Mouse (Mus musculus) MEL (cell line): ENCODE measurements around the gene Osgin1. TPM values are rescaled to one million over a fixed set of nuclear protein-coding genes. Genes with fewer than 3 reads are reported as not detected.

Experiments
- DNase-seq: peaks from one replicate; pipeline ENCODE4 v3.0.0; 2011; ENCODE audit warnings: low read depth, low spot score
- H3K27ac ChIP-seq: 2 replicates; pipeline ENCODE4 v1.5.1; 2012; ENCODE audit warnings: low read depth, mild to moderate bottlenecking, control low read depth, low read length, moderate library complexity; ENCODE audit not compliant: control insufficient read depth
- H3K27me3 ChIP-seq, 2 experiments: fragments of 150-350 bp in 1 of 2; sonication (generic) in 1 of 2; 2 replicates each; pipeline ENCODE4 v1.6.1; 2012; ENCODE audit warnings: low read length in 2 of 2, mild to moderate bottlenecking in 2 of 2, improper control_type of control experiment in 1 of 2, moderate library complexity in 1 of 2; ENCODE audit not compliant: insufficient read depth in 2 of 2, control insufficient read depth in 1 of 2
- H3K36me3 ChIP-seq, 2 experiments: 2 replicates each; pipeline ENCODE4 v1.6.1; 2012 to 2014; ENCODE audit warnings: low read length in 2 of 2, improper control_type of control experiment in 1 of 2, inconsistent platforms in 1 of 2, mild to moderate bottlenecking in 1 of 2; ENCODE audit not compliant: insufficient read depth in 2 of 2, control insufficient read depth in 1 of 2
- H3K4me1 ChIP-seq, 2 experiments: fragments of 150-350 bp in 1 of 2; sonication (generic) in 1 of 2; 2 replicates each; pipeline ENCODE4 v1.6.1; 2012; ENCODE audit warnings: low read length in 2 of 2, improper control_type of control experiment in 1 of 2, mild to moderate bottlenecking in 1 of 2; ENCODE audit not compliant: insufficient read depth in 2 of 2, control insufficient read depth in 1 of 2
- H3K4me3 ChIP-seq, 2 experiments: fragments of 150-350 bp in 1 of 2; sonication (generic) in 1 of 2; 2 replicates each; pipeline ENCODE4 v1.5.1; 2012; ENCODE audit warnings: low read depth in 2 of 2, low read length in 2 of 2, mild to moderate bottlenecking in 2 of 2, moderate library complexity in 2 of 2, control low read depth in 1 of 2, improper control_type of control experiment in 1 of 2; ENCODE audit not compliant: control insufficient read depth in 1 of 2, insufficient read depth in 1 of 2
- H3K79me2 ChIP-seq: 2 replicates; pipeline ENCODE4 v1.6.1; 2012; ENCODE audit warnings: mild to moderate bottlenecking, low read length, moderate library complexity; ENCODE audit not compliant: control insufficient read depth, poor library complexity, insufficient read depth
- H3K9ac ChIP-seq: 2 replicates; pipeline ENCODE4 v1.6.1; 2012; ENCODE audit warnings: low read depth, mild to moderate bottlenecking, control low read depth, low read length, moderate library complexity; ENCODE audit not compliant: control insufficient read depth, poor library complexity, severe bottlenecking
- H3K9me3 ChIP-seq: fragments of 150-350 bp; sonication (generic); replicated peaks from 2 replicates; pipeline ENCODE4 v1.6.1; 2012; ENCODE audit warnings: mild to moderate bottlenecking, low read length, improper control_type of control experiment, moderate library complexity; ENCODE audit not compliant: insufficient read depth
- BHLHE40 ChIP-seq: IDR thresholded peaks from 2 replicates; pipeline ENCODE4 v1.6.1; 2012; ENCODE audit warnings: low read depth, mild to moderate bottlenecking, inconsistent platforms, low read length, improper control_type of control experiment, borderline replicate concordance
- CHD2 ChIP-seq: IDR thresholded peaks from 2 replicates; pipeline ENCODE4 v1.6.1; 2011; ENCODE audit warnings: low read length, improper control_type of control experiment
- CTCF ChIP-seq, 3 experiments: IDR thresholded peaks in 2 of 3; conservative IDR thresholded peaks in 1 of 3; 2 replicates each; pipeline ENCODE4 v1.5.1; 2011 to 2012; ENCODE audit warnings: low read length in 3 of 3, low read depth in 2 of 3, mild to moderate bottlenecking in 2 of 3, improper control_type of control experiment in 1 of 3, inconsistent platforms in 1 of 3, mixed read lengths in 1 of 3, moderate library complexity in 1 of 3; ENCODE audit not compliant: control insufficient read depth in 1 of 3, insufficient read depth in 1 of 3, poor library complexity in 1 of 3, severe bottlenecking in 1 of 3
- ELF1 ChIP-seq: IDR thresholded peaks from 2 replicates; pipeline ENCODE4 v1.6.1; 2014; ENCODE audit warnings: low read depth, mild to moderate bottlenecking, inconsistent platforms, low read length, improper control_type of control experiment, moderate library complexity
- ETS1 ChIP-seq: IDR thresholded peaks from 2 replicates; pipeline ENCODE4 v1.6.1; 2012; ENCODE audit warnings: low read depth, mild to moderate bottlenecking, inconsistent platforms, low read length, improper control_type of control experiment, moderate library complexity
- GATA1 ChIP-seq: IDR thresholded peaks from 2 replicates; pipeline ENCODE4 v1.6.1; 2011; ENCODE audit warnings: low read depth, low read length, improper control_type of control experiment
- JUND ChIP-seq: IDR thresholded peaks from 2 replicates; pipeline ENCODE4 v1.6.1; 2011; ENCODE audit warnings: low read depth, mild to moderate bottlenecking, improper control_type of control experiment, low read length
- MAX ChIP-seq: IDR thresholded peaks from 2 replicates; pipeline ENCODE4 v1.6.1; 2011; ENCODE audit warnings: low read length, improper control_type of control experiment
- MEF2A ChIP-seq: IDR thresholded peaks from 2 replicates; pipeline ENCODE4 v1.6.1; 2014; ENCODE audit warnings: low read depth, mild to moderate bottlenecking, inconsistent platforms, low read length, improper control_type of control experiment; ENCODE audit not compliant: poor library complexity, insufficient replicate concordance, severe bottlenecking; ENCODE audit errors: extremely low read depth
- MXI1 ChIP-seq: IDR thresholded peaks from 2 replicates; pipeline ENCODE4 v1.6.1; 2011; ENCODE audit warnings: mild to moderate bottlenecking, low read depth, low read length, improper control_type of control experiment
- MYC ChIP-seq: IDR thresholded peaks from 2 replicates; pipeline ENCODE4 v1.6.1; 2011; ENCODE audit warnings: low read depth, mild to moderate bottlenecking, low read length, improper control_type of control experiment, moderate library complexity
- NELFE ChIP-seq: IDR thresholded peaks from 2 replicates; pipeline ENCODE4 v1.6.1; 2011; ENCODE audit warnings: low read depth, low read length, improper control_type of control experiment
- POLR2A ChIP-seq, 2 experiments: IDR thresholded peaks; 2 replicates each; pipeline ENCODE4 v1.6.1; 2011 to 2012; ENCODE audit warnings: low read length in 2 of 2, mild to moderate bottlenecking in 2 of 2, control low read depth in 1 of 2, improper control_type of control experiment in 1 of 2, low read depth in 1 of 2, moderate library complexity in 1 of 2; ENCODE audit not compliant: control insufficient read depth in 1 of 2, insufficient read depth in 1 of 2, poor library complexity in 1 of 2
- RCOR1 ChIP-seq: IDR thresholded peaks from 2 replicates; pipeline ENCODE4 v1.6.1; 2012; ENCODE audit warnings: low read depth, mild to moderate bottlenecking, inconsistent platforms, low read length, improper control_type of control experiment
- SIN3A ChIP-seq: IDR thresholded peaks from 2 replicates; pipeline ENCODE4 v1.6.1; 2012; ENCODE audit warnings: low read length, improper control_type of control experiment, inconsistent platforms
- SMC3 ChIP-seq: IDR thresholded peaks from 2 replicates; pipeline ENCODE4 v1.6.1; 2011; ENCODE audit warnings: low read depth, low read length, improper control_type of control experiment
- TAL1 ChIP-seq: IDR thresholded peaks from 2 replicates; pipeline ENCODE4 v1.6.1; 2012; ENCODE audit warnings: mild to moderate bottlenecking, inconsistent platforms, low read length, moderate library complexity, mixed read lengths
- UBTF ChIP-seq: IDR thresholded peaks from 2 replicates; pipeline ENCODE4 v1.6.1; 2012; ENCODE audit warnings: low read depth, mild to moderate bottlenecking, inconsistent platforms, low read length, improper control_type of control experiment, moderate library complexity, borderline replicate concordance; ENCODE audit not compliant: insufficient read depth
- USF1 ChIP-seq: IDR thresholded peaks from 2 replicates; pipeline ENCODE4 v1.6.1; 2014; ENCODE audit warnings: low read depth, mild to moderate bottlenecking, inconsistent platforms, low read length, improper control_type of control experiment, moderate library complexity
- USF2 ChIP-seq, 2 experiments: IDR thresholded peaks; 2 replicates each; pipeline ENCODE4 v1.6.1; 2011 to 2012; ENCODE audit warnings: improper control_type of control experiment in 2 of 2, low read length in 2 of 2, borderline replicate concordance in 1 of 2, inconsistent platforms in 1 of 2, low read depth in 1 of 2, mild to moderate bottlenecking in 1 of 2; ENCODE audit not compliant: insufficient read depth in 1 of 2
- ZC3H11A ChIP-seq: IDR thresholded peaks from 2 replicates; pipeline ENCODE4 v1.6.1; 2012; ENCODE audit warnings: low read depth, mild to moderate bottlenecking, inconsistent platforms, low read length, improper control_type of control experiment
- ZKSCAN1 ChIP-seq: IDR thresholded peaks from 2 replicates; pipeline ENCODE4 v1.6.1; 2012; ENCODE audit warnings: low read depth, mild to moderate bottlenecking, inconsistent platforms, low read length, improper control_type of control experiment, moderate library complexity
- polyA plus RNA-seq, 2 experiments: library from polyadenylated mRNA; stranded (reverse) in 1 of 2; unstranded in 1 of 2; fragments of >175 nt in 1 of 2; fragments of >200 nt in 1 of 2; gene quantifications; 2 replicates each; pipeline versions ENCODE4 v1.2.1 to v1.2.4; 2012; ENCODE audit warnings: low replicate concordance in 2 of 2, low read depth in 1 of 2; ENCODE audit not compliant: insufficient read length in 2 of 2, insufficient read depth in 1 of 2, missing spikeins in 1 of 2
- total RNA-seq: library from RNA; depleted of rRNA; stranded (reverse); fragments of 300-350 nt; gene quantifications from 2 replicates; pipeline ENCODE4 v1.2.3, GENCODE M21; 2012

Gene Osgin1
- total and polyA plus RNA-seq, 3 experiments: 0.08 to 0.84 TPM; not detected in 1

DNA sequence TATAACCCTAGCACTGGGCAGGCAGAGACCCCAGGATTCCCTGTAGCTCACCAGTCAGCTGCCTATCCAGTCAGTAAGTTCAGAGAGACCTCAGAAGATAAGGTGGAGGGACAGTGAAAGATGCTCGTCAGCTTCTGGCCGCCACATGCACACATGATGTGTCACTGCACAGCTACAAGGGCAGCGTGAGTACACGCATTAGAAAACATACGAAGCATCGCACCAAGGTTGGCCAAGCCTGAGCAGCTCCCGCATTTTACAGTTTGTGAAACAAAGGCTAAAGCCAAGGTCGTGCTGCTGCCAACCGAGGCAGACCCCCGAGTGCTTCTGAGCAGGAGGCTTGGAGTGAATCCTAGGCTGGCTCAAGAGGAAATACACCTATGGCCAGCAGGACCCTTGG, 20.3 kb upstream of the Osgin1 start:
- H3K9me3 ChIP-seq: no peaks in the 10 kb centered on the region
- TF ChIP-seq NELFE (no peak), CHD2 (no peak), SMC3 (no peak), JUND (no peak), MEF2A (no peak), TAL1 (no peak), ETS1 (no peak), ZC3H11A (no peak), MAX (no peak), ZKSCAN1 (no peak), MXI1 (no peak), POLR2A (IDR thresholded peaks at IDR 0.05; ENCODE audit: control insufficient read depth in 1 of 2, insufficient read depth in 1 of 2, low read depth in 1 of 2, low read length in 2 of 2, poor library complexity in 1 of 2) (no peak), UBTF (no peak), MYC (no peak), USF1 (no peak), SIN3A (no peak), USF2 (IDR thresholded peaks at IDR 0.05; ENCODE audit: borderline replicate concordance in 1 of 2, insufficient read depth in 1 of 2, low read depth in 1 of 2, low read length in 2 of 2) (no peak), RCOR1 (no peak), GATA1 (no peak)
- TF ChIP-seq, all 39 proteins: peak for 0

GRCm38 (mm10) chr8:119420318-119420717, 13.6 kb upstream of the Osgin1 start:
- H3K36me3 ChIP-seq: peaks cover 0 to 6% of the 10 kb centered on the region in 2 experiments; a peak in 2 of 4 replicates
- no peaks in the 10 kb centered on the region for H3K79me2 ChIP-seq
- no peaks in the 10 kb centered on the region for H3K27me3 ChIP-seq
- no peak overlapping the region for H3K27ac ChIP-seq
- no peak overlapping the region for H3K4me3 ChIP-seq
- DNase-seq: no peak
- no peak overlapping the region for H3K9ac ChIP-seq
- no peaks in the 10 kb centered on the region for H3K9me3 ChIP-seq
- TF ChIP-seq BHLHE40: no peak
- TF ChIP-seq UBTF: no peak
- TF ChIP-seq ELF1: no peak
- TF ChIP-seq POLR2A (IDR thresholded peaks at IDR 0.05; ENCODE audit: control insufficient read depth in 1 of 2, insufficient read depth in 1 of 2, low read depth in 1 of 2, low read length in 2 of 2, poor library complexity in 1 of 2): no peak
- TF ChIP-seq SIN3A: no peak
- TF ChIP-seq CTCF (IDR thresholded peaks at IDR 0.05 in 2 of 3, conservative IDR thresholded peaks at IDR 0.05 in 1 of 3; ENCODE audit: control insufficient read depth in 1 of 3, insufficient read depth in 1 of 3, low read depth in 2 of 3, low read length in 3 of 3, poor library complexity in 1 of 3, severe bottlenecking in 1 of 3): no peak
- H3K4me1 ChIP-seq: peaks cover 11 to 18% of the 10 kb centered on the region in 2 experiments

More for the DNA sequence above, 20.3 kb upstream of the Osgin1 start:
- Histone ChIP-seq H3K4me3 (no peak overlapping the region), H3K79me2 (no peaks in the 10 kb centered on the region), H3K36me3 (no peaks in the 10 kb centered on the region; a peak in 1 of 4 replicates), H3K27me3 (no peaks in the 10 kb centered on the region), H3K27ac (no peak overlapping the region), H3K9ac (no peak overlapping the region), H3K4me1 (peaks cover 0 to 4% of the 10 kb centered on the region in 2 experiments; a peak in 1 of 4 replicates)
- DNase-seq: no peak
